8 mouse cellular contexts compared by ENCODE assay signal in the genomic region with DNA sequence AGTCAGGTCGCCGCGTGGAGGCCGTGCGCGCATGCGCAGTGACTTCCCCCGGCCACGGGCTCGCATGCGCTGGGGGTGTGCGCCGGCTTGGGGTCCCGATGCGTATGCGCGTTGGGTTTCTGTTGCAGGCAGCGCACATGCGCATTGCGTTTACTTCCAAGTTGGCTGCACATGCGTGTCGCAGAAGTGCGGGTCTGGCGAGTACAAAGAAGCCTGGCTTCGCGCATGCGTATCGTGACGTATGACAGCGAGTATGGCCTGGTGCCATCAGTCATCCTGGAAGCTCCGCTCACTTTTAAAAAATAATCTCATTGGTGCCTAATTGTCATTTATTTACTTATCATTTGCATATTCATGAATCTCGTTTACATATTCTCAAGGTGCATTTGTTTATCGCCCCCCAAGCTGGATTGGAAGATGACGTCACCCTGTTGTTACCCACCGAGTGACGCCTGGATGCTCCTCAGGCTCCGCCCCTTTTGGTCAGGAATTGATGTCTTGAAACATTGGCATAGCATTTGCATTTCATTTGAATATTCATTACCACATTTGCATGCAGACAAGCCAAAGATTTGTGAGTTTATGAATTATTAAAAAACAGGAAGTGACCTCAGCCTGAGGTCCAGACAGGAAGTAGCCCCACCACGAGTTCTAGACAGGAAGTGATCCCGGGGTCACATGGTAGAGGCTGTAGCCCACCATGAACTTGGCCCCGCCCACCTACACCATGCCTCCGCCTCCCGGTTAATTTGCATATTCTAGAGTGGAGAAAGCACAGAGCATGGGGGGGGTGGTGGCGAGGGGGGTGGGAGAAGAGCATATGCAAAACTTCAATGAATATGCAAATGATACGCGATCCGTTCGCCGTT. TPM values are rescaled to one million over a fixed set of nuclear protein-coding genes. Genes with fewer than 3 reads are reported as not detected.
DNase-seq lines count a peak whose midpoint lies in the region; ATAC-seq lines count a peak whose summit lies in the region.

No protein-coding gene starts in this region.

- peak overlapping the region; percentile 92 to 97 for H3K27ac ChIP-seq in heart, embryonic 14.5 days (replicated peaks in 1 of 2; ENCODE audit: control insufficient read depth in 1 of 2, insufficient read depth in 1 of 2, low read depth in 2 of 2, low read length in 2 of 2)
- H3K27ac ChIP-seq in liver, embryonic 13.5 days = peak overlapping the region; percentile 93
- H3K27ac ChIP-seq in stomach, embryonic 16.5 days (ENCODE audit: low read length) = peak overlapping the region; percentile 99

- peak overlapping the region; percentile 76 for H3K4me2 ChIP-seq in heart, embryonic 14.5 days (ENCODE audit: low read length)
- peak overlapping the region; percentile 93 for H3K4me2 ChIP-seq in liver, embryonic 13.5 days
- H3K4me2 ChIP-seq in stomach, embryonic 16.5 days (ENCODE audit: low read depth, low read length) = peak overlapping the region; percentile 64

- DNase-seq in c-Kit-negative CD71-positive TER-119-positive erythroid progenitor cells, embryonic 14.5 days (ENCODE audit: low read depth, low spot score) = peak; percentile 60
- peak; percentile 98 for DNase-seq in fibroblast of lung, adult 2 months (ENCODE audit: low read depth)
- peak; percentile 99 for DNase-seq in kidney, postnatal 14 days
- DNase-seq in liver, embryonic 13.5 days = peak; percentile 86
- peak; percentile 96 for DNase-seq in neural tube, embryonic 10.5 days (ENCODE audit: extremely low spot score, low spot score)

- ATAC-seq in CD4-positive, CD25-positive, alpha-beta regulatory T cell, adult 4 months = peak; percentile 26
- ATAC-seq in heart, embryonic 14.5 days (ENCODE audit: insufficient number of reproducible peaks, insufficient read depth, low FRiP score, low read depth) = peak; percentile 65
- peak; percentile 16 for ATAC-seq in liver, embryonic 13.5 days (ENCODE audit: low read depth)
- ATAC-seq in stomach, embryonic 16.5 days (ENCODE audit: insufficient read depth, low FRiP score) = peak; percentile 75

- H3K9me3 ChIP-seq in heart, embryonic 14.5 days (ENCODE audit: control insufficient read depth, low read length) = no peaks in the 10 kb centered on the region
- no peaks in the 10 kb centered on the region for H3K9me3 ChIP-seq in liver, embryonic 13.5 days (replicated peaks)
- no peaks in the 10 kb centered on the region for H3K9me3 ChIP-seq in stomach, embryonic 16.5 days (replicated peaks; ENCODE audit: control insufficient read depth, low read length)

- H3K27me3 ChIP-seq in heart, embryonic 14.5 days (ENCODE audit: control insufficient read depth, insufficient read depth, low read length) = no peaks in the 10 kb centered on the region
- H3K27me3 ChIP-seq in liver, embryonic 13.5 days = peaks cover 3% of the 10 kb centered on the region; the same call in 1 of the 2 replicates
- H3K27me3 ChIP-seq in stomach, embryonic 16.5 days (ENCODE audit: control insufficient read depth, insufficient read depth, low read length) = no peaks in the 10 kb centered on the region

- no peaks in the 10 kb centered on the region for H3K36me3 ChIP-seq in heart, embryonic 14.5 days (ENCODE audit: control insufficient read depth, insufficient read depth, low read length)
- H3K36me3 ChIP-seq in liver, embryonic 13.5 days = no peaks in the 10 kb centered on the region
- H3K36me3 ChIP-seq in stomach, embryonic 16.5 days (ENCODE audit: control insufficient read depth, insufficient read depth, low read length) = no peaks in the 10 kb centered on the region

- H3K4me3 ChIP-seq in heart, embryonic 14.5 days (ENCODE audit: control insufficient read depth in 1 of 2, insufficient read depth in 1 of 2, low read depth in 1 of 2, low read length in 2 of 2) = peak overlapping the region; percentile 58 to 65
- H3K4me3 ChIP-seq in liver, embryonic 13.5 days (replicated peaks) = peak overlapping the region; percentile 73
- H3K4me3 ChIP-seq in stomach, embryonic 16.5 days (replicated peaks; ENCODE audit: low read length) = peak overlapping the region; percentile 74

- WGBS in heart, embryonic 14.5 days = under 1% methylated on average over 48 of the region's 48 CpGs
- under 1% methylated on average over 48 of the region's 48 CpGs for WGBS in liver, embryonic 13.5 days (ENCODE audit: insufficient replicate concordance)
- under 1% methylated on average over 48 of the region's 48 CpGs for WGBS in stomach, embryonic 16.5 days

- H3K4me1 ChIP-seq in heart, embryonic 14.5 days (ENCODE audit: control insufficient read depth in 2 of 2, insufficient read depth in 2 of 2, low read length in 2 of 2) = no peaks in the 10 kb centered on the region
- peaks cover 28% of the 10 kb centered on the region for H3K4me1 ChIP-seq in liver, embryonic 13.5 days (replicated peaks)
- H3K4me1 ChIP-seq in stomach, embryonic 16.5 days (ENCODE audit: control insufficient read depth, insufficient read depth, low read length) = no peaks in the 10 kb centered on the region

- H3K9ac ChIP-seq in heart, embryonic 14.5 days (ENCODE audit: low read length) = peak overlapping the region; percentile 83
- peak overlapping the region; percentile 73 for H3K9ac ChIP-seq in liver, embryonic 13.5 days
- H3K9ac ChIP-seq in stomach, embryonic 16.5 days (ENCODE audit: low read length) = peak overlapping the region; percentile 89

RNA-seq across cellular contexts. Expression of a gene that starts 51.9 kb away (rescaled TPM):
- 10 to 100 TPM in 1 of 2 experiments, 1 to 10 TPM in 1; 9.7 to 12.9 TPM for polyA plus RNA-seq in CD4-positive, CD25-positive, alpha-beta regulatory T cell, adult 4 months (2017; shearing (Covaris generic))
- polyA plus RNA-seq in heart, embryonic 14.5 days (2014; fragmentation: Nextera tagmentation; extraction: Ambion mirVana) = 114 and 131 TPM in 2 replicates
- 33.3 TPM in 2 replicates for polyA plus RNA-seq in liver, embryonic 13.5 days (2015; fragmentation: Nextera tagmentation; extraction: Ambion mirVana)
- 81.1 and 86.7 TPM in 2 replicates for polyA plus RNA-seq in stomach, embryonic 16.5 days (2015; fragmentation: Nextera tagmentation; extraction: Ambion mirVana)

Comparison
In these comparisons a context has a peak if more than half of its experiments do, and no peak if none do; other contexts are left out.
1. Peak in every context shown above with its lines: DNase-seq, ATAC-seq, H3K4me3 ChIP-seq and H3K27ac ChIP-seq.
2. ATAC-seq: peak in every context shown above with its lines; median percentile 75 in stomach, embryonic 16.5 days; 65 in heart, embryonic 14.5 days; 26 in CD4-positive, CD25-positive, alpha-beta regulatory T cell, adult 4 months; 16 in liver, embryonic 13.5 days.